Mouse (Mus musculus) spleen, adult 2 months (tissue): ENCODE measurements around the gene Aoc3.

Experiments used
- CTCF ChIP-seq: fragments of 200-500 bp; IDR thresholded peaks from 2 replicates; pipeline ENCODE4 v1.5.1; 2011; ENCODE audit warnings: mild to moderate bottlenecking, inconsistent platforms; ENCODE audit not compliant: insufficient read depth, insufficient read length, insufficient replicate concordance; ENCODE audit errors: extremely low read depth
- POLR2A ChIP-seq: fragments of 200-500 bp; IDR thresholded peaks from 2 replicates; pipeline ENCODE4 v1.6.1; 2011; ENCODE audit warnings: low read depth, low read length, inconsistent platforms

DNA sequence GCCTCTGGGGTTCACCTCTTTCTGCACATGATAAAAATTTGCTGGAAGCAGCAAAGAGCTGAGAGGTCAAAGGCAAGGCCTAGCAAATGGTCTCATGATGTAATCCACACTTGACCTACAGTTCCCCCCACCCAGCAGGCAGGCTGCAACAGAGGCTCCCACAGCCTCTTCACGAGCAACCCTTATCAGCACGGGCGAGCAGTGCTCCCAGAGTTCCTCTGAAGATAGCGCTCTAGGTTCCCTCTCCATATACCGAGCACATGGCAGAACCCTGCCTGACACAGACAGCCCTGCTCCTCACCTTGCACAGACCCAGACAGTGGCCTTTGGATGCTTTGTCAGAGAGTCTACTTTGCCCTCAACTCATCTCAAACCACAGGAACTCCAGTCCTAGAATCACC is 34.1 kb downstream of the Aoc3 start:
- TF ChIP-seq CTCF (no peak), POLR2A (no peak)
